Mouse (Mus musculus) heart, postnatal 0 days (tissue): ENCODE results near the gene Uba6.

Source experiments
- CTCF ChIP-seq: IDR thresholded peaks from 2 replicates; pipeline ENCODE4 v1.5.1; 2016; ENCODE audit warnings: antibody characterized with exemption, control low read depth, low read depth
- EP300 ChIP-seq: IDR thresholded peaks from 2 replicates; pipeline ENCODE4 v1.6.1; 2016; ENCODE audit warnings: antibody characterized with exemption, low read depth

DNA sequence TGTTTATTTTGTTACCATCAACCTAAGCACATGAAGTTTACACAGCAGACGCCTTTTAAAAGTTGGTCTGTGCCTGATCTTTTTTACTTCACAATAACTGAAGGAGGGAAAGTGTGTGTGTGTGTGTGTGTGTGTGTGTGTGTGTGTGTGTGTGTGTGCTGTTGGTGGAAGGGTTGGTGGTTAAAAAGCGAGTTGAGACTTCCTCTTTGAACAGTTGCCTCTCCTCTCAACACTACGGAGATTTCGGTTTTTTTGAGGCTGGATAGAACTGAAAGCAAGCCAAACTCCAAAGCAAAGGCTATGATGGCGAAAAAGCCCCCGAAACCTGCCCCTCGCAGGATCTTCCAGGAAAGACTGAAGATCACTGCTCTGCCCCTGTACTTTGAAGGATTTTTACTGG, 101.1 kb downstream of the Uba6 start, which contains the start of gene Stap1:
- no peak for TF ChIP-seq EP300
- no peak for TF ChIP-seq CTCF
